In genomic region chr15:62206502-62206902, GRCm38 (mm10) we compare ENCODE assay signal across 10 mouse cellular contexts.
DNase-seq lines count a peak whose midpoint lies in the region; ATAC-seq and TF ChIP-seq lines count a peak whose summit lies in the region.
"Had no signal": no experiment of that assay in that cellular context is flagged by ENCODE, and none has a peak within 500 bp of the region (broad histone marks: within the 10 kb centered on the region; RNA-seq: fewer than 3 reads in every experiment).

No protein-coding gene starts in this region.

- H3K4me3 ChIP-seq in hindbrain, postnatal 0 days (ENCODE audit: low read length), result no peak overlapping the region
- no peak overlapping the region for H3K4me3 ChIP-seq in hindbrain, embryonic 12.5 days
- H3K4me3 ChIP-seq in midbrain, embryonic 10.5 days, result no peak overlapping the region
- H3K4me3 ChIP-seq: embryonic facial prominence, embryonic 13.5 days had no signal

- H3K36me3 ChIP-seq in hindbrain, postnatal 0 days (ENCODE audit: insufficient read depth, low read length), result no peaks in the 10 kb centered on the region
- H3K36me3 ChIP-seq in hindbrain, embryonic 12.5 days, result no peaks in the 10 kb centered on the region
- no peaks in the 10 kb centered on the region for H3K36me3 ChIP-seq in midbrain, embryonic 10.5 days
- H3K36me3 ChIP-seq: embryonic facial prominence, embryonic 13.5 days had no signal

- no peak for TF ChIP-seq CTCF in hindbrain, postnatal 0 days (IDR thresholded peaks at IDR 0.05; ENCODE audit: low read depth)

- H3K4me2 ChIP-seq in hindbrain, postnatal 0 days (ENCODE audit: low read depth, low read length), result no peak overlapping the region
- H3K4me2 ChIP-seq in hindbrain, embryonic 12.5 days (replicated peaks), result no peak overlapping the region
- H3K4me2 ChIP-seq: embryonic facial prominence, embryonic 13.5 days had no signal

- 44% methylated on average over 4 of the region's 4 CpGs for WGBS in hindbrain, postnatal 0 days
- WGBS in hindbrain, embryonic 12.5 days, result 88% methylated on average over 4 of the region's 4 CpGs
- 86% methylated on average over 4 of the region's 4 CpGs for WGBS in midbrain, embryonic 10.5 days

- H3K9ac ChIP-seq in hindbrain, postnatal 0 days (replicated peaks; ENCODE audit: low read length), result no peak overlapping the region
- no peak overlapping the region for H3K9ac ChIP-seq in hindbrain, embryonic 12.5 days
- H3K9ac ChIP-seq: embryonic facial prominence, embryonic 13.5 days had no signal

- ATAC-seq in hindbrain, postnatal 0 days, result 0 out of 2 replicates have a peak, but pooled peaks have one; percentile 35
- no peak for ATAC-seq in hindbrain, embryonic 12.5 days (ENCODE audit: low FRiP score)
- no peak for ATAC-seq in inflammation-experienced regulatory T-cells, adult 6 months
- ATAC-seq: midbrain, embryonic 16.5 days had no signal

- no peak overlapping the region for H3K27ac ChIP-seq in hindbrain, postnatal 0 days
- no peak overlapping the region for H3K27ac ChIP-seq in hindbrain, embryonic 12.5 days
- no peak overlapping the region for H3K27ac ChIP-seq in midbrain, embryonic 10.5 days (replicated peaks)
- H3K27ac ChIP-seq: embryonic facial prominence, embryonic 13.5 days had no signal

- H3K27me3 ChIP-seq in hindbrain, postnatal 0 days (ENCODE audit: insufficient read depth, low read length), result no peaks in the 10 kb centered on the region
- H3K27me3 ChIP-seq in hindbrain, embryonic 12.5 days, result no peaks in the 10 kb centered on the region
- H3K27me3 ChIP-seq in midbrain, embryonic 10.5 days (ENCODE audit: low read depth, poor library complexity, severe bottlenecking), result no peaks in the 10 kb centered on the region
- H3K27me3 ChIP-seq: embryonic facial prominence, embryonic 13.5 days had no signal

- H3K4me1 ChIP-seq in hindbrain, postnatal 0 days (ENCODE audit: insufficient read depth, low read length), result no peaks in the 10 kb centered on the region
- H3K4me1 ChIP-seq in hindbrain, embryonic 12.5 days, result 0 out of 2 replicates have a peak, but pooled peaks cover 3% of the 10 kb centered on the region
- no peaks in the 10 kb centered on the region for H3K4me1 ChIP-seq in midbrain, embryonic 10.5 days
- H3K4me1 ChIP-seq: embryonic facial prominence, embryonic 13.5 days had no signal

- DNase-seq in hindbrain, postnatal 0 days (ENCODE audit: low spot score), result peak; percentile 64
- DNase-seq in MN1 (ENCODE audit: low spot score), result peak; percentile 67
- peak; percentile 56 for DNase-seq in brain, adult 2 months (ENCODE audit: low read depth, low spot score)
- DNase-seq in kidney, adult 8-10 months, result peak; percentile 58 to 65
- no peak for DNase-seq in c-Kit-positive CD71-positive TER-119-positive erythroid progenitor cells, embryonic 14.5 days (ENCODE audit: low spot score)
- DNase-seq in midbrain, embryonic 10.5 days (ENCODE audit: low spot score), result no peak

- no peaks in the 10 kb centered on the region for H3K9me3 ChIP-seq in hindbrain, postnatal 0 days (ENCODE audit: low read length)
- no peaks in the 10 kb centered on the region; the same call in 1 of the 2 replicates for H3K9me3 ChIP-seq in hindbrain, embryonic 12.5 days (replicated peaks)
- no peaks in the 10 kb centered on the region for H3K9me3 ChIP-seq in midbrain, embryonic 10.5 days (replicated peaks)

Comparison
In these comparisons a context has a peak if more than half of its experiments do, and no peak if none do; other contexts are left out.
1. DNase-seq: peak in hindbrain, postnatal 0 days (single experiment), MN1 (single experiment), brain, adult 2 months (single experiment) and kidney, adult 8-10 months (2 of 2); none in c-Kit-positive CD71-positive TER-119-positive erythroid progenitor cells, embryonic 14.5 days (single experiment) and midbrain, embryonic 10.5 days (single experiment).